ENCODE assay signal across 8 mouse cellular contexts in genomic region chrX:162871734-162872517, GRCm38 (mm10). TPM values are rescaled to one million over a fixed set of nuclear protein-coding genes. Genes with fewer than 3 reads are reported as not detected.
A peak's percentile ranks its signal among the peaks of the same experiment; 100 is the strongest.
DNase-seq lines count a peak whose midpoint lies in the region; ATAC-seq lines count a peak whose summit lies in the region.

No protein-coding gene starts in this region.

- no peaks in the 10 kb centered on the region for H3K27me3 ChIP-seq in forebrain, embryonic 11.5 days (ENCODE audit: control insufficient read depth, insufficient read depth, low read length)
- no peaks in the 10 kb centered on the region for H3K27me3 ChIP-seq in forebrain, embryonic 15.5 days
- peaks cover 13% of the 10 kb centered on the region; the same call in 1 of the 2 replicates for H3K27me3 ChIP-seq in midbrain, embryonic 10.5 days (ENCODE audit: low read depth, poor library complexity, severe bottlenecking)
- H3K27me3 ChIP-seq in midbrain, embryonic 13.5 days, result no peaks in the 10 kb centered on the region
- no peaks in the 10 kb centered on the region for H3K27me3 ChIP-seq in kidney, embryonic 14.5 days (ENCODE audit: control insufficient read depth, insufficient read depth, low read length)

- H3K36me3 ChIP-seq in forebrain, embryonic 11.5 days (ENCODE audit: control insufficient read depth, insufficient read depth, low read length), result no peaks in the 10 kb centered on the region
- H3K36me3 ChIP-seq in forebrain, embryonic 15.5 days, result peaks cover 5% of the 10 kb centered on the region; the same call in 1 of the 2 replicates
- peaks cover 45% of the 10 kb centered on the region for H3K36me3 ChIP-seq in midbrain, embryonic 10.5 days
- peaks cover 15% of the 10 kb centered on the region for H3K36me3 ChIP-seq in midbrain, embryonic 13.5 days
- peaks cover 4% of the 10 kb centered on the region; the same call in 1 of the 2 replicates for H3K36me3 ChIP-seq in kidney, embryonic 14.5 days (ENCODE audit: control insufficient read depth, insufficient read depth, low read length)

- H3K4me1 ChIP-seq in forebrain, embryonic 11.5 days (replicated peaks; ENCODE audit: control insufficient read depth, insufficient read depth, low read length), result no peaks in the 10 kb centered on the region
- H3K4me1 ChIP-seq in forebrain, embryonic 15.5 days, result no peaks in the 10 kb centered on the region
- no peaks in the 10 kb centered on the region for H3K4me1 ChIP-seq in midbrain, embryonic 10.5 days
- no peaks in the 10 kb centered on the region for H3K4me1 ChIP-seq in midbrain, embryonic 13.5 days (replicated peaks)
- no peaks in the 10 kb centered on the region for H3K4me1 ChIP-seq in kidney, embryonic 14.5 days (ENCODE audit: control insufficient read depth, insufficient read depth, low read length)

- peak; percentile 53 for DNase-seq in forebrain, embryonic 11.5 days (ENCODE audit: low spot score)
- DNase-seq in midbrain, embryonic 10.5 days (ENCODE audit: low spot score), result peak; percentile 11
- peak; percentile 54 for DNase-seq in adrenal gland, postnatal 14 days
- peak; percentile 20 for DNase-seq in gastrocnemius, postnatal 10 days
- DNase-seq in mesoderm, embryonic 11.5 days (ENCODE audit: low read depth, low spot score), result peak; percentile 25

- H3K27ac ChIP-seq in forebrain, embryonic 11.5 days (ENCODE audit: low read depth, low read length), result no peak overlapping the region
- H3K27ac ChIP-seq in forebrain, embryonic 15.5 days (replicated peaks), result no peak overlapping the region
- no peak overlapping the region for H3K27ac ChIP-seq in midbrain, embryonic 10.5 days (replicated peaks)
- H3K27ac ChIP-seq in midbrain, embryonic 13.5 days, result no peak overlapping the region
- H3K27ac ChIP-seq in kidney, embryonic 14.5 days (ENCODE audit: low read depth, low read length), result no peak overlapping the region

- no peak overlapping the region for H3K9ac ChIP-seq in forebrain, embryonic 11.5 days (ENCODE audit: low read length)
- no peak overlapping the region for H3K9ac ChIP-seq in forebrain, embryonic 15.5 days (replicated peaks)
- H3K9ac ChIP-seq in midbrain, embryonic 13.5 days (replicated peaks), result no peak overlapping the region
- H3K9ac ChIP-seq in kidney, embryonic 14.5 days (ENCODE audit: low read depth, low read length), result no peak overlapping the region

- ATAC-seq in forebrain, embryonic 11.5 days (replicated peaks; ENCODE audit: low FRiP score), result no peak
- ATAC-seq in forebrain, embryonic 15.5 days (replicated peaks), result no peak
- no peak for ATAC-seq in midbrain, embryonic 13.5 days
- no peak for ATAC-seq in kidney, embryonic 14.5 days (ENCODE audit: low FRiP score, low TSS enrichment)

- H3K4me2 ChIP-seq in forebrain, embryonic 11.5 days (ENCODE audit: low read depth, low read length, severe bottlenecking), result no peak overlapping the region
- no peak overlapping the region for H3K4me2 ChIP-seq in forebrain, embryonic 15.5 days (replicated peaks)
- H3K4me2 ChIP-seq in midbrain, embryonic 13.5 days (replicated peaks), result no peak overlapping the region
- H3K4me2 ChIP-seq in kidney, embryonic 14.5 days (replicated peaks; ENCODE audit: low read depth, low read length), result no peak overlapping the region

- WGBS in forebrain, embryonic 11.5 days, result 37% methylated on average over 4 of the region's 4 CpGs
- WGBS in forebrain, embryonic 15.5 days, result 34% methylated on average over 4 of the region's 4 CpGs
- 43% methylated on average over 4 of the region's 4 CpGs for WGBS in midbrain, embryonic 10.5 days
- 46% methylated on average over 4 of the region's 4 CpGs for WGBS in midbrain, embryonic 13.5 days
- WGBS in kidney, embryonic 14.5 days, result 42% methylated on average over 4 of the region's 4 CpGs

- H3K4me3 ChIP-seq in forebrain, embryonic 11.5 days (ENCODE audit: low read depth, low read length), result no peak overlapping the region
- H3K4me3 ChIP-seq in forebrain, embryonic 15.5 days, result no peak overlapping the region
- no peak overlapping the region for H3K4me3 ChIP-seq in midbrain, embryonic 10.5 days
- no peak overlapping the region for H3K4me3 ChIP-seq in midbrain, embryonic 13.5 days (replicated peaks)
- no peak overlapping the region for H3K4me3 ChIP-seq in kidney, embryonic 14.5 days (ENCODE audit: low read length)

- H3K9me3 ChIP-seq in forebrain, embryonic 11.5 days (ENCODE audit: control insufficient read depth, low read length), result no peaks in the 10 kb centered on the region
- no peaks in the 10 kb centered on the region for H3K9me3 ChIP-seq in forebrain, embryonic 15.5 days
- H3K9me3 ChIP-seq in midbrain, embryonic 10.5 days (replicated peaks), result no peaks in the 10 kb centered on the region
- H3K9me3 ChIP-seq in midbrain, embryonic 13.5 days, result no peaks in the 10 kb centered on the region
- no peaks in the 10 kb centered on the region for H3K9me3 ChIP-seq in kidney, embryonic 14.5 days (ENCODE audit: control insufficient read depth, low read length)

RNA-seq across cellular contexts. Expression of gene Syap1, which starts 16.3 kb away (rescaled TPM):
- 26.2 and 31.8 TPM in 2 replicates for polyA plus RNA-seq in forebrain, embryonic 11.5 days (2014; fragmentation: Nextera tagmentation; extraction: Ambion mirVana)
- polyA plus RNA-seq in forebrain, embryonic 15.5 days (2015; fragmentation: Nextera tagmentation; extraction: Ambion mirVana), result 30.1 and 31.2 TPM in 2 replicates
- 25.7 and 25.8 TPM in 2 replicates for polyA plus RNA-seq in midbrain, embryonic 10.5 days (2016; fragmentation: Nextera tagmentation; extraction: Ambion mirVana)
- 29.2 and 29.4 TPM in 2 replicates for polyA plus RNA-seq in midbrain, embryonic 13.5 days (2015; fragmentation: Nextera tagmentation; extraction: Ambion mirVana)
- total RNA-seq in adrenal gland, postnatal 14 days (2021), result 76.5 and 85.3 TPM in 2 replicates
- total RNA-seq in gastrocnemius, postnatal 10 days (2021), result 10 to 100 TPM; 32.4 to 34.2 TPM
- polyA plus RNA-seq in kidney, embryonic 14.5 days (2014; fragmentation: Nextera tagmentation; extraction: Ambion mirVana), result 46.1 and 49.5 TPM in 2 replicates

RNA-seq across cellular contexts. Expression of gene Ctps2, which starts 29.1 kb away (rescaled TPM):
- 81.0 and 85.1 TPM in 2 replicates for polyA plus RNA-seq in forebrain, embryonic 11.5 days (2014; fragmentation: Nextera tagmentation; extraction: Ambion mirVana)
- polyA plus RNA-seq in forebrain, embryonic 15.5 days (2015; fragmentation: Nextera tagmentation; extraction: Ambion mirVana), result 89.1 and 98.7 TPM in 2 replicates
- polyA plus RNA-seq in midbrain, embryonic 10.5 days (2016; fragmentation: Nextera tagmentation; extraction: Ambion mirVana), result 55.8 and 78.5 TPM in 2 replicates
- polyA plus RNA-seq in midbrain, embryonic 13.5 days (2015; fragmentation: Nextera tagmentation; extraction: Ambion mirVana), result 95.1 and 100 TPM in 2 replicates
- total RNA-seq in adrenal gland, postnatal 14 days (2021), result 63.2 and 65.5 TPM in 2 replicates
- total RNA-seq in gastrocnemius, postnatal 10 days (2021), result 10 to 100 TPM; 12.9 to 14.3 TPM
- polyA plus RNA-seq in kidney, embryonic 14.5 days (2014; fragmentation: Nextera tagmentation; extraction: Ambion mirVana), result 76.3 and 102 TPM in 2 replicates

RNA-seq across cellular contexts. Expression of gene Txlng, which starts 42.7 kb away (rescaled TPM):
- 18.7 and 20.9 TPM in 2 replicates for polyA plus RNA-seq in forebrain, embryonic 11.5 days (2014; fragmentation: Nextera tagmentation; extraction: Ambion mirVana)
- 15.0 and 15.4 TPM in 2 replicates for polyA plus RNA-seq in forebrain, embryonic 15.5 days (2015; fragmentation: Nextera tagmentation; extraction: Ambion mirVana)
- 14.5 and 14.6 TPM in 2 replicates for polyA plus RNA-seq in midbrain, embryonic 10.5 days (2016; fragmentation: Nextera tagmentation; extraction: Ambion mirVana)
- 15.2 and 15.9 TPM in 2 replicates for polyA plus RNA-seq in midbrain, embryonic 13.5 days (2015; fragmentation: Nextera tagmentation; extraction: Ambion mirVana)
- total RNA-seq in adrenal gland, postnatal 14 days (2021), result 24.7 and 25.8 TPM in 2 replicates
- total RNA-seq in gastrocnemius, postnatal 10 days (2021), result 1 to 10 TPM; 7.4 to 8.2 TPM
- 12.8 and 17.6 TPM in 2 replicates for polyA plus RNA-seq in kidney, embryonic 14.5 days (2014; fragmentation: Nextera tagmentation; extraction: Ambion mirVana)
